Mouse (Mus musculus) olfactory bulb, adult 2 months (tissue): ENCODE data around the gene Lce3e.

Experiments
- CTCF ChIP-seq: fragments of 200-500 bp; IDR thresholded peaks from 2 replicates; pipeline ENCODE4 v1.5.1; 2012; ENCODE audit warnings: low read depth, mild to moderate bottlenecking, low read length, moderate library complexity; ENCODE audit not compliant: insufficient read depth
- POLR2A ChIP-seq: fragments of 200-500 bp; IDR thresholded peaks from 2 replicates; pipeline ENCODE4 v1.6.1; 2012; ENCODE audit warnings: mild to moderate bottlenecking, low read depth, low read length, moderate library complexity; ENCODE audit not compliant: insufficient read depth

GRCm38 (mm10) chr3:92957090-92957489 lies 9.8 kb upstream of the Lce3e start, which contains the start of gene Lce3d:
- TF ChIP-seq CTCF (no peak), POLR2A (no peak)
